Mouse (Mus musculus) fat pad, adult 2 months (tissue): ENCODE data around the gene Ak2.

Source experiments
- DNase-seq: peaks from one replicate; pipeline ENCODE4 v3.0.0-alpha.2; 2011; ENCODE audit warnings: low read depth, low spot score; ENCODE audit errors: extremely low read depth

The Ak2 gene

GRCm38 (mm10) chr4:128971065-128971694 is 20.6 kb upstream of the Ak2 start:
- DNase-seq = no peak

- DNase-seq = no peak
Measured at GRCm38 (mm10) chr4:128974677-128975076, 17.1 kb upstream of the Ak2 start.

- DNase-seq = no peak
Measured at GRCm38 (mm10) chr4:128976577-128976976, 15.2 kb upstream of the Ak2 start.

GRCm38 (mm10) chr4:128977217-128977616 is 14.5 kb upstream of the Ak2 start:
- DNase-seq = peak; percentile 76

- no peak for DNase-seq
Measured at GRCm38 (mm10) chr4:128978634-128979033, 13.1 kb upstream of the Ak2 start.

GRCm38 (mm10) chr4:128980890-128981832 is 10.6 kb upstream of the Ak2 start:
- no peak for DNase-seq

- no peak for DNase-seq
Measured at GRCm38 (mm10) chr4:128981833-128982180, 10.0 kb upstream of the Ak2 start.

- DNase-seq = no peak
Measured at GRCm38 (mm10) chr4:128983151-128983550, 8.6 kb upstream of the Ak2 start.

- no peak for DNase-seq
Measured at GRCm38 (mm10) chr4:128983656-128984055, 8.1 kb upstream of the Ak2 start.

- no peak for DNase-seq
Measured at GRCm38 (mm10) chr4:128984600-128984999, 7.2 kb upstream of the Ak2 start.

- DNase-seq = no peak
Measured at GRCm38 (mm10) chr4:128988911-128989310, 2.8 kb upstream of the Ak2 start.

- DNase-seq = no peak
Measured at GRCm38 (mm10) chr4:128989678-128990077, 2.1 kb upstream of the Ak2 start.

GRCm38 (mm10) chr4:128992176-128992575 is 418 bp downstream of the Ak2 start:
- peak; percentile 68 for DNase-seq

GRCm38 (mm10) chr4:128993025-128993662 is 1.4 kb downstream of the Ak2 start:
- peak; percentile 82 for DNase-seq

- no peak for DNase-seq
Measured at GRCm38 (mm10) chr4:128993675-128994074, 1.9 kb downstream of the Ak2 start.

- no peak for DNase-seq
Measured at GRCm38 (mm10) chr4:128995238-128995637, 3.5 kb downstream of the Ak2 start.

- DNase-seq = no peak
Measured at GRCm38 (mm10) chr4:128997258-128997657, 5.5 kb downstream of the Ak2 start.

- DNase-seq = no peak
Measured at GRCm38 (mm10) chr4:128998401-128998800, 6.6 kb downstream of the Ak2 start.

GRCm38 (mm10) chr4:129000786-129001185 is 9.0 kb downstream of the Ak2 start:
- DNase-seq = no peak

GRCm38 (mm10) chr4:129003720-129004119 is 12.0 kb downstream of the Ak2 start:
- DNase-seq = no peak

GRCm38 (mm10) chr4:129008006-129008519 is 16.3 kb downstream of the Ak2 start:
- no peak for DNase-seq

- no peak for DNase-seq
Measured at GRCm38 (mm10) chr4:129008672-129009071, 16.9 kb downstream of the Ak2 start.
